ENCODE assay signal across 13 mouse cellular contexts in the genomic region with DNA sequence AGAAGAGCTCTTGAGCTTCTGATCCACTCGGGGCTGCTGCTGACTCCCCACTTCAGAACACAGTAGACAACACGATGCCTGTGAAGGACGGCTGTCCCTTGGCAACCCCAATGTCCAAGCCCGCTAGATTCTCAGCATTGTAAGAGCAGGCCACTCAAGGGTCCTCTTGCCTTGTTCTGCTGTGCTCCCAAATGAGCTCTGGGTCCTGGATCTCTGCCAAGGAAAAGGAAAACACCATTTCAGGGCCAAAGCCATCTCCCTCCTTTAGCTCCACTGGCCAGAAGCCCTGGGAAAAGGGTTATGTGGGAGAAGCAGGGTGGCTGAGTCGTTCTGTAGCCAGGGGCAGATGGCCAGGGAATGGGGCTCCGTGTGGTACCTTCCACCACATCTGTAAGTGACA.
A peak's percentile ranks its signal among the peaks of the same experiment; 100 is the strongest.
DNase-seq lines count a peak whose midpoint lies in the region; ATAC-seq and TF ChIP-seq lines count a peak whose summit lies in the region.
"Had no signal": no experiment of that assay in that cellular context is flagged by ENCODE, and none has a peak within 500 bp of the region (broad histone marks: within the 10 kb centered on the region; RNA-seq: fewer than 3 reads in every experiment).

No protein-coding gene starts in this region.

- peak; percentile 47 for DNase-seq in cerebellum, adult 9-10 months
- peak; percentile 71 for DNase-seq in hindbrain, postnatal 0 days (ENCODE audit: low spot score)
- DNase-seq in hindbrain, embryonic 10.5 days (ENCODE audit: low spot score): no peak
- peak; percentile 35 to 40 for DNase-seq in right cerebral cortex, postnatal 10 days (ENCODE audit: low spot score in 2 of 2)
- no peak for DNase-seq in right cerebral cortex, postnatal 25 days
- DNase-seq in spleen, postnatal 10 days (ENCODE audit: low spot score in 2 of 2): no peak
- DNase-seq in left cerebral cortex, postnatal 36 days (ENCODE audit: low spot score in 2 of 2): no peak
- DNase-seq: adrenal gland, adult 2 months; thymus, postnatal 4 days had no signal

- peaks cover 34% of the 10 kb centered on the region for H3K4me1 ChIP-seq in hindbrain, postnatal 0 days (ENCODE audit: insufficient read depth, low read length)
- peaks cover 15% of the 10 kb centered on the region for H3K4me1 ChIP-seq in hindbrain, embryonic 10.5 days (replicated peaks)

- no peaks in the 10 kb centered on the region for H3K36me3 ChIP-seq in hindbrain, postnatal 0 days (ENCODE audit: insufficient read depth, low read length)
- no peaks in the 10 kb centered on the region for H3K36me3 ChIP-seq in hindbrain, embryonic 10.5 days
- H3K36me3 ChIP-seq: limb, embryonic 12.5 days; midbrain, embryonic 12.5 days; neural tube, embryonic 12.5 days had no signal

- WGBS in hindbrain, postnatal 0 days: 35% methylated on average over 6 of the region's 6 CpGs
- 87% methylated on average over 6 of the region's 6 CpGs for WGBS in hindbrain, embryonic 10.5 days

- 0 out of 2 replicates have a peak, but pooled peaks cover 5% of the 10 kb centered on the region for H3K9me3 ChIP-seq in hindbrain, postnatal 0 days (ENCODE audit: low read length)
- H3K9me3 ChIP-seq in hindbrain, embryonic 10.5 days: 0 out of 2 replicates have a peak, but pooled peaks cover 3% of the 10 kb centered on the region
- H3K9me3 ChIP-seq: limb, embryonic 12.5 days had no signal

- no peaks in the 10 kb centered on the region for H3K27me3 ChIP-seq in hindbrain, postnatal 0 days (ENCODE audit: insufficient read depth, low read length)
- peaks cover 26% of the 10 kb centered on the region for H3K27me3 ChIP-seq in hindbrain, embryonic 10.5 days (ENCODE audit: insufficient read depth, poor library complexity, severe bottlenecking)

- H3K4me2 ChIP-seq in hindbrain, postnatal 0 days (ENCODE audit: low read depth, low read length): no peak overlapping the region
- H3K4me2 ChIP-seq: limb, embryonic 12.5 days; midbrain, embryonic 12.5 days; neural tube, embryonic 12.5 days had no signal

- no peak overlapping the region for H3K9ac ChIP-seq in hindbrain, postnatal 0 days (replicated peaks; ENCODE audit: low read length)
- H3K9ac ChIP-seq: limb, embryonic 12.5 days; midbrain, embryonic 12.5 days; neural tube, embryonic 12.5 days had no signal

- H3K4me3 ChIP-seq in hindbrain, postnatal 0 days (ENCODE audit: low read length): no peak overlapping the region
- H3K4me3 ChIP-seq in hindbrain, embryonic 10.5 days: no peak overlapping the region
- H3K4me3 ChIP-seq: limb, embryonic 12.5 days; midbrain, embryonic 12.5 days; neural tube, embryonic 12.5 days had no signal

- no peak for TF ChIP-seq CTCF in hindbrain, postnatal 0 days (IDR thresholded peaks at IDR 0.05; ENCODE audit: low read depth)

- ATAC-seq in cerebellum, adult (ENCODE audit: insufficient number of reproducible peaks, low FRiP score, low TSS enrichment): no peak
- ATAC-seq in hindbrain, postnatal 0 days: no peak

- intact Hi-C loops in left cerebral cortex, postnatal 36 days (cut with DNase I): no loop called here

- H3K27ac ChIP-seq in hindbrain, postnatal 0 days: no peak overlapping the region
- H3K27ac ChIP-seq in hindbrain, embryonic 10.5 days: no peak overlapping the region
- H3K27ac ChIP-seq: limb, embryonic 12.5 days; midbrain, embryonic 12.5 days; neural tube, embryonic 12.5 days had no signal

Comparison
In these comparisons a context has a peak if more than half of its experiments do, and no peak if none do; other contexts are left out.
1. DNase-seq: peak in cerebellum, adult 9-10 months (single experiment), hindbrain, postnatal 0 days (single experiment) and right cerebral cortex, postnatal 10 days (2 of 2); none in hindbrain, embryonic 10.5 days (single experiment), right cerebral cortex, postnatal 25 days (single experiment), spleen, postnatal 10 days (0 of 2) and left cerebral cortex, postnatal 36 days (0 of 2).